Mouse (Mus musculus) limb, embryonic 12.5 days (tissue): Measurements from ENCODE around the gene Ankub1. TPM values are rescaled to one million over a fixed set of nuclear protein-coding genes. Genes with fewer than 3 reads are reported as not detected.

Experiments used
- ATAC-seq: fragments of 200-750 bp; cut with Nextera tagmentation; 2 replicates; pipeline ENCODE4 v1.8.0; 2017; ENCODE audit warnings: low read depth, moderate TSS enrichment; ENCODE audit not compliant: insufficient number of reproducible peaks, insufficient read depth, low FRiP score, low TSS enrichment
- H3K27ac ChIP-seq: fragments of 300-500 bp; sonication (generic); 2 replicates; pipeline ENCODE4 v1.5.1; 2016; ENCODE audit warnings: mild to moderate bottlenecking, moderate library complexity
- H3K27me3 ChIP-seq: fragments of 300-500 bp; sonication (generic); 2 replicates; pipeline ENCODE4 v1.6.1; 2016; ENCODE audit warnings: mild to moderate bottlenecking, moderate library complexity
- H3K36me3 ChIP-seq: fragments of 300-500 bp; sonication (generic); 2 replicates; pipeline ENCODE4 v1.6.1; 2016; ENCODE audit warnings: mild to moderate bottlenecking, moderate library complexity
- H3K4me1 ChIP-seq: fragments of 300-500 bp; sonication (generic); replicated peaks from 2 replicates; pipeline ENCODE4 v1.6.1; 2016
- H3K4me2 ChIP-seq: fragments of 300-500 bp; sonication (generic); 2 replicates; pipeline ENCODE4 v1.6.1; 2016; ENCODE audit warnings: mild to moderate bottlenecking, moderate library complexity
- H3K4me3 ChIP-seq: fragments of 300-500 bp; sonication (generic); replicated peaks from 2 replicates; pipeline ENCODE4 v1.5.1; 2016; ENCODE audit warnings: mild to moderate bottlenecking
- H3K9ac ChIP-seq: fragments of 300-500 bp; sonication (generic); replicated peaks from 2 replicates; pipeline ENCODE4 v1.6.1; 2016; ENCODE audit warnings: mild to moderate bottlenecking, moderate library complexity
- H3K9me3 ChIP-seq: fragments of 300-500 bp; sonication (generic); 2 replicates; pipeline ENCODE4 v1.6.1; 2016; ENCODE audit warnings: mild to moderate bottlenecking, moderate library complexity
- WGBS: fragments of 180-500 bp; shearing (Covaris S2); methylation state at CpG from one replicate; pipeline ENCODE4 v1.1.7; 2016; 5-methylcytosine and 5-hydroxymethylcytosine counted together
- polyA plus RNA-seq: library from polyadenylated mRNA; unstranded; fragments of >200 nt; fragmentation: Nextera tagmentation; extraction: Ambion mirVana; gene quantifications from 2 replicates; pipeline ENCODE4 v1.2.1, GENCODE M21; 2016

Ankub1 gene
- polyA plus RNA-seq: 0.10 TPM in 1 of 2 replicates, not detected in the other

DNA sequence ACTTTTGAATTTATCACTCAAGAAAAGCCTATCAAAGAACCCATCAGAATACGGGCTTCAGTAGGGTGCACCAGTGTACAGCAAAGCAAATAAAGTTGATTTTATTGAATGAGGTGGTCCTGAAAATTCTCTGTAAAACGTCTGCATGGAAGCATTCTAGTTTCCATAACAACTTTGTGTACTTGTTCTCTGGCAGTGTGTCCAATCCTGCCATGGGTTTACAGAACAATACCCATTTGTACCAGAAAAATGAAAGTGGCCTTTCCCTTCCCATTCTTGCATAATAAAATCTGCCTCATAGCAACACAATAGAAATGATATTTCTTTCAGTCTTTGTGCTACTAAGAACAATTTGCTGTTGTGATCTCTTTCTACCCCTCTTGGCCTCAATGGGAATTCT lies at the start of gene Ankub1:
Gene Ankub1, minus strand, starts transcription at position 81 of the 400 bp plus-strand sequence.
- Histone ChIP-seq H3K27ac (no peak within 1 kb of the TSS), H3K27me3 (no peaks in the 10 kb centered on the region), H3K36me3 (no peaks in the 10 kb centered on the region), H3K4me1 (no peaks in the 10 kb centered on the region), H3K4me2 (no peak within 1 kb of the TSS), H3K4me3 (no peak within 1 kb of the TSS), H3K9ac (no peak within 1 kb of the TSS), H3K9me3 (no peaks in the 10 kb centered on the region)
- WGBS: 60% methylated on average over 2 of the region's 2 CpGs
- no peak for ATAC-seq

DNA sequence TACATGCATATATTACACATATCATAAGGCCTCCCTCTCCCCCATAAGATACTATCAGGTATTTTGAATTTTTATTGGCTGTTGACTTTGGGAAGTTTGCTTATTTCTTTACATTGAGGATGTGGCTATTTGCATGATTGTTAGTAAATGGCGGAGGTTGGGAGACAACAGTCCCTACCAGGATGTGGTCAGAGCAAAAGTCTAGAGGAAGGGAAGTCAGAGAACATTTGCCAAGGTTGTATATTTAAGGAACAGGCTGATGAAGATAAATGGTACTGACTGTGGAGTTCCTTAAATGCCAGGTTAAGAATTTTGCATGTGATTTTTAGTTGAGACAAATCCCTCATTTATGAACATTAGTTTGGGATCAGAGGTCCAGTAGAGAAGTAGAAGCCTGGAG lies 47.2 kb upstream of the Ankub1 start:
- Histone ChIP-seq H3K4me3 (no peak overlapping the region), H3K4me1 (peaks cover 5% of the 10 kb centered on the region), H3K27me3 (no peaks in the 10 kb centered on the region), H3K36me3 (no peaks in the 10 kb centered on the region), H3K4me2 (no peak overlapping the region), H3K27ac (no peak overlapping the region), H3K9me3 (no peaks in the 10 kb centered on the region), H3K9ac (no peak overlapping the region)
- no peak for ATAC-seq
- 96% methylated on average over 1 of the region's 1 CpGs for WGBS

DNA sequence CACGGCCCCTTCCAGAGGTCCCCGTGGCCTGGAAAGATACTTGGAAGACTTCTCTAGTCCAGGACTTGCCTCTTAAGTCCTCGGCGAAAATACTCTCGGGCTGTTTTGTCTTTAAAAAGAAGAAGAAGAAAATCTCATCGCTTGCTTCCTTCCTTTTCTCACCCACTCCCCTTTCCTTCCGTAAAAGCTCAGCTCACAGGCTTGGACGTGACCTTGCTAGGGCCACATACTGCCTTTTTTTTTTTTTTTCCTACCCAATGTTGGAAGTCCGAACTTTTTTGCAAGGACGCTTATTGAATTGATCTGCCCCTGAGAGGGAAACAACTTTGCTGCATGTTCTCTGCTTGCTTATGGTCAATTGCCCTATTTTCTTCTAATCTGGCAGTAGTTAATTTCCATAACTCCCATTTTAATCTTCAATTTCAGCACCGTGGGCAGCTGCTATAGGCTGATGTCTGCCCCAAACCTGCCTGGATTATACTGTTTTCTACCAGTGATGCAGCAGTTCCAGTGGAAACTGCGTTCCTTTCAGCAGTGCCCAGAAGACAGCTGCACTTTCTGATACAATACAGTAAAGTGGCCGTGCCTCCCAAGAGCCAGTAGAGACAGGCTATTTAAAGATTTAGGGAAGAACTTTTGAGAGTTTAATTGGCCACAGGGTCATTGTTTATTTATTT lies 44.0 kb upstream of the Ankub1 start:
- Histone ChIP-seq H3K27ac (peak overlapping the region; percentile 94), H3K9ac (peak overlapping the region; percentile 78), H3K4me2 (peak overlapping the region; percentile 67), H3K4me3 (peak overlapping the region; percentile 77), H3K9me3 (no peaks in the 10 kb centered on the region), H3K36me3 (no peaks in the 10 kb centered on the region), H3K4me1 (peaks cover 5% of the 10 kb centered on the region), H3K27me3 (no peaks in the 10 kb centered on the region)
- no peak for ATAC-seq
- 3% methylated on average over 13 of the region's 13 CpGs for WGBS

DNA sequence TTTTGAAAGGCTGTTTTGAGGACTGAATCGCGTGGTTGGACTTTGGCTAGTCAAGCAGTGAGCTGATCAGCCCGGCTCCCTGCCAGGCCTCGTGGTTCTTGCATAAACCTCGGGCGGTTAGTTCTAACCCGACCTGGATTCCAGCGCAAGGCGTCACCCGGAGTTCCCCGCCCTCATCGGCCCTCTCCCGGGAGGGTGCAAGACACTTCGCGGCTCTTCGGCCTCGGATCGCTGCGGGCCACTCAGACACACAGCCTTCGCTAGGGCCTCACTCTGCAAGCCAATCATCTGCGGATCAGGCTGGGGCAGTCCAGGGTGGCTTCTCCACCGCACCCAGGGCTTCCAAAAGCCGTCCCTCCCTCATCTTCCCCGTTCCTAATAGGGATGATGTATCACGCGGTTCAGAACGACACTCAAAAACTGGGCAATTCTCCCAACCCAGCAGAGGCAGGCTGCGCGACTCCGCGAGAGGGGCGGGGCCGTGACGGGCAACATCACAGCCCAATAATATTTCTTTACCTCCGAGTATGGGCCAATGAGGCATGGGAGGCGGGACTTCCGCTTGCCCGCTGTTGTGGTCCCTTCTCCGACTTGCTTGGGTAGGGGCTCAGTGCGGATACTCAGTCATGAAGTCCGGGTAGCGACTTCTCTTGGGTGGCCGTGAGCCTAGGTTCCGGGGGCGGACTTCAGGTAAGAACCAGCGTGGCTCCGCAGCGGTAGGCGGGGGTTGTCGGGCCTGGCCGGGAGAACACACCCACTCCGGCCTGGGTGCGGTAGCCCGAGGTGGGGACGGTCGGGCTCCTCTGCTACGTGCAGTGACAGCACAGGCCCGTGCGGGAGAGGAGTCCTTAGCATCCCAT lies 43.1 kb upstream of the Ankub1 start, which contains the start of gene Rnf13:
Gene Rnf13, plus strand, starts transcription at position 552 of the 860 bp plus-strand sequence.
- Histone ChIP-seq H3K36me3 (no peaks in the 10 kb centered on the region), H3K9me3 (no peaks in the 10 kb centered on the region), H3K27ac (peak within 1 kb of the TSS; percentile 94), H3K4me1 (peaks cover 5% of the 10 kb centered on the region), H3K4me3 (peak within 1 kb of the TSS; percentile 77), H3K27me3 (no peaks in the 10 kb centered on the region), H3K9ac (peak within 1 kb of the TSS; percentile 78), H3K4me2 (peak within 1 kb of the TSS; percentile 67)
- peak; percentile 100 for ATAC-seq
- under 1% methylated on average over 59 of the region's 59 CpGs for WGBS

- no peak for ATAC-seq
- Histone ChIP-seq H3K36me3 (no peaks in the 10 kb centered on the region), H3K4me2 (no peak overlapping the region), H3K27me3 (no peaks in the 10 kb centered on the region), H3K27ac (no peak overlapping the region), H3K9me3 (no peaks in the 10 kb centered on the region), H3K4me1 (peaks cover 5% of the 10 kb centered on the region), H3K9ac (no peak overlapping the region), H3K4me3 (no peak overlapping the region)
- 88% methylated on average over 5 of the region's 5 CpGs for WGBS
Observed at GRCm38 (mm10) chr3:57732206-57732915, 39.8 kb upstream of the Ankub1 start.

DNA sequence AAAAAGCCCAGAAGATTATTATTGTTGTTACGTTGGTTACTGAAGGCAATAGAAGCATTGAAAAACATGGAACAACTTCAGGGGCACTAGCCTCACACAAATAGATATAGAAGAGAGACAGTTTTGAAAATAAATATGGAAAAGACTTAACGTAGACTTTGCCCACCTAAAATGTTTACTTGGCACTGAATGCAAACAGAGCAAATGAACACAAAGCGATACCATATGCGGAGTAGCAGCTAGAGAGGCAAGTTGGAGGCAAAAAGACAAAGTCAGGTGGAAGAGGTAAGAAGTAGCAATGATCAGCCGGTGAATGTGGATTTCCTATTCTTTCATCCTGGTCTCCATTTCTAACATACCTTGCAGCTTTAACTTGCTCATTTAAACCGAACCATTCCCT lies 21.6 kb upstream of the Ankub1 start:
- no peak overlapping the region for H3K27ac ChIP-seq
- ATAC-seq: no peak
- H3K4me3 ChIP-seq: no peak overlapping the region
- no peaks in the 10 kb centered on the region for H3K36me3 ChIP-seq
- no peaks in the 10 kb centered on the region for H3K9me3 ChIP-seq
- H3K4me1 ChIP-seq: no peaks in the 10 kb centered on the region
- H3K9ac ChIP-seq: no peak overlapping the region
- no peaks in the 10 kb centered on the region for H3K27me3 ChIP-seq
- 92% methylated on average over 6 of the region's 6 CpGs for WGBS
- no peak overlapping the region for H3K4me2 ChIP-seq

DNA sequence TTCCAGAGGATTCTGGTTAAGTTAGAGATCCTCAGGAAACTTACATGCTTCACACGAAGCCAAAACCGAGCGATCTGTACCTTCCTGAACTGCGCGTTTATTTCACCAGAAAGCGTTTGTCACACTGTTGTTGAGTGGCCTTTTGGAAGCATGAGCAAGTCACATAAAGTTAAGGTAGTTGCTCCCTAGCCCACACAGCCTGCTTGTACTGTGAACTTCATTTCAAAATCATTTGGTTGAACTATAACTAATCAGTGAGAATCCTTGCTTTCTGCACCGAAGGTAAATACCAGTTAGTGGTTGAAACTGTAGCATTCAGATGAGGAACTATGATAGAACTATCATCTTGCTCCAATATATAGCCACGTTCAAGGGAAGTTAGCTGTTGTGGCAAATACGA lies 4.2 kb upstream of the Ankub1 start:
- no peaks in the 10 kb centered on the region for H3K36me3 ChIP-seq
- no peak overlapping the region for H3K4me2 ChIP-seq
- H3K27me3 ChIP-seq: no peaks in the 10 kb centered on the region
- H3K4me1 ChIP-seq: no peaks in the 10 kb centered on the region
- no peak overlapping the region for H3K4me3 ChIP-seq
- no peak overlapping the region for H3K27ac ChIP-seq
- ATAC-seq: no peak
- no peaks in the 10 kb centered on the region for H3K9me3 ChIP-seq
- 93% methylated on average over 9 of the region's 9 CpGs for WGBS
- no peak overlapping the region for H3K9ac ChIP-seq

- WGBS: 83% methylated on average over 4 of the region's 4 CpGs
Observed at GRCm38 (mm10) chr3:57696249-57696648, 3.6 kb upstream of the Ankub1 start.

DNA sequence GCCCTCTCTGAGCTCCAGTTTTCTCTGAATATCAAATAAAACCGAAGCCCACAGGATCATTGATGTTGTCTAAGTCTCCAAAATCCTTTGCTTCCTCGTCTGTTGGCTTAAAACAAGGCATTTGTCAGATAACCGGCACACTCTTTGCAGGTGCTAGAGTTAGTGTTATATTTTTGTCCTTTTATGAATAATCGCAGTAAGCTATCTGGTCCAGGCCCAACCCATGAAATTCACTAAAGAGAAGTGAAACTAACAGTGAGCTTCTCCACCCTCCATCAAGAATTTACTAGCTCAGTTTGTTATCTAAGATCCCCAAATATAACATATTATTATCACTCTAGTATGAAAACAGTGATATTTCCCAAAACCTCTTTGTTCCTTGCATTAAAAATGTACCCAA lies 827 bp downstream of the Ankub1 start:
- H3K4me3 ChIP-seq: no peak overlapping the region
- no peaks in the 10 kb centered on the region for H3K36me3 ChIP-seq
- H3K4me2 ChIP-seq: no peak overlapping the region
- no peaks in the 10 kb centered on the region for H3K27me3 ChIP-seq
- no peak overlapping the region for H3K9ac ChIP-seq
- WGBS: 79% methylated on average over 4 of the region's 4 CpGs
- no peaks in the 10 kb centered on the region for H3K4me1 ChIP-seq
- H3K27ac ChIP-seq: no peak overlapping the region
- H3K9me3 ChIP-seq: no peaks in the 10 kb centered on the region
- no peak for ATAC-seq

More at GRCm38 (mm10) chr3:57696249-57696648, 3.6 kb upstream of the Ankub1 start:
- Histone ChIP-seq H3K27ac (no peak overlapping the region), H3K27me3 (no peaks in the 10 kb centered on the region), H3K4me3 (no peak overlapping the region), H3K36me3 (no peaks in the 10 kb centered on the region), H3K4me2 (no peak overlapping the region), H3K9ac (no peak overlapping the region), H3K9me3 (no peaks in the 10 kb centered on the region), H3K4me1 (no peaks in the 10 kb centered on the region)
- ATAC-seq: no peak

- Histone ChIP-seq H3K9ac (no peak overlapping the region), H3K27me3 (no peaks in the 10 kb centered on the region), H3K4me1 (no peaks in the 10 kb centered on the region), H3K36me3 (no peaks in the 10 kb centered on the region), H3K27ac (no peak overlapping the region), H3K4me3 (no peak overlapping the region), H3K4me2 (no peak overlapping the region), H3K9me3 (peaks cover 5% of the 10 kb centered on the region; the same call in 1 of the 2 replicates)
- ATAC-seq: no peak
Observed at GRCm38 (mm10) chr3:57677786-57678185, 14.8 kb downstream of the Ankub1 start.

DNA sequence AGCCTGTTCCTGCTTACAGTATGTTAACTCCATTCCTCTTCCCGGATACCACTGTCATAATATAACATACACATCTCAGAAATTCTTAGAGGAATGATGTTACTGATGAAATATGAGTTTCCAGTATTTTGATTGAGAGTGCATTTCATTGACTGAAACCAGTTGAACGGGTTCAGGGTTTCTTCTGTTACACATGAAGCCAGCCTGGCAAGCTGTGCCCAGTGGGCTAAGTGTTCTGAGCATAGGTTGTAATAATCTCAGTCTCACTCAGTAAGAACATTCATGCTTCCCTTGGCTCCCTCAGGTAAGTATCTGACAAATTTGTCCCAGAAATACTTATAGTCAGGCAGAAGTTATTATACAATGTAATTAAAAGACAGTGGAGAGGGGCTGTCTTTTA lies 18.5 kb downstream of the Ankub1 start:
- H3K9ac ChIP-seq: no peak overlapping the region
- no peak overlapping the region for H3K27ac ChIP-seq
- no peaks in the 10 kb centered on the region for H3K4me1 ChIP-seq
- 80% methylated on average over 2 of the region's 2 CpGs for WGBS
- H3K27me3 ChIP-seq: no peaks in the 10 kb centered on the region
- no peaks in the 10 kb centered on the region for H3K36me3 ChIP-seq
- H3K4me2 ChIP-seq: no peak overlapping the region
- no peak overlapping the region for H3K4me3 ChIP-seq
- no peak for ATAC-seq
- no peaks in the 10 kb centered on the region for H3K9me3 ChIP-seq
